Mouse (Mus musculus): ENCODE measurements around the gene Elmo3.

The Elmo3 gene

GRCm38 (mm10) chr8:105298351-105299252 lies 6.8 kb upstream of the Elmo3 start:
- DNase-seq (ENCODE audit: low spot score): no peak

GRCm38 (mm10) chr8:105299962-105300361 lies 5.4 kb upstream of the Elmo3 start:
- no peak for DNase-seq (ENCODE audit: low spot score)

- DNase-seq (ENCODE audit: low spot score): no peak
Measured at GRCm38 (mm10) chr8:105303396-105303795, 2.0 kb upstream of the Elmo3 start.

GRCm38 (mm10) chr8:105303874-105304273 lies 1.5 kb upstream of the Elmo3 start:
- no peak for DNase-seq (ENCODE audit: low spot score)

- DNase-seq (ENCODE audit: low spot score): no peak
Measured at GRCm38 (mm10) chr8:105304325-105305210, 833 bp upstream of the Elmo3 start.

GRCm38 (mm10) chr8:105306146-105306691 lies 818 bp downstream of the Elmo3 start:
- DNase-seq (ENCODE audit: low spot score): no peak

- DNase-seq (ENCODE audit: low spot score): no peak
Measured at GRCm38 (mm10) chr8:105307670-105308069, 2.3 kb downstream of the Elmo3 start.

- no peak for DNase-seq (ENCODE audit: low spot score)
Measured at GRCm38 (mm10) chr8:105308428-105308827, 3.0 kb downstream of the Elmo3 start.

GRCm38 (mm10) chr8:105309142-105309847 lies 3.9 kb downstream of the Elmo3 start:
- DNase-seq (ENCODE audit: low spot score): no peak

GRCm38 (mm10) chr8:105310118-105310517 lies 4.7 kb downstream of the Elmo3 start:
- no peak for DNase-seq (ENCODE audit: low spot score)

- no peak for DNase-seq (ENCODE audit: low spot score)
Measured at GRCm38 (mm10) chr8:105311718-105312117, 6.3 kb downstream of the Elmo3 start.

GRCm38 (mm10) chr8:105312891-105313481 lies 7.6 kb downstream of the Elmo3 start:
- no peak for DNase-seq (ENCODE audit: low spot score)

GRCm38 (mm10) chr8:105313622-105314402 lies 8.4 kb downstream of the Elmo3 start:
- no peak for DNase-seq (ENCODE audit: low spot score)

- DNase-seq (ENCODE audit: low spot score): no peak
Measured at GRCm38 (mm10) chr8:105315073-105315769, 9.8 kb downstream of the Elmo3 start.

GRCm38 (mm10) chr8:105317941-105318340 lies 12.5 kb downstream of the Elmo3 start:
- DNase-seq (ENCODE audit: low spot score): no peak

GRCm38 (mm10) chr8:105318662-105319190 lies 13.3 kb downstream of the Elmo3 start:
- DNase-seq (ENCODE audit: low spot score): no peak

GRCm38 (mm10) chr8:105323183-105323582 lies 17.8 kb downstream of the Elmo3 start:
- DNase-seq (ENCODE audit: low spot score): no peak

GRCm38 (mm10) chr8:105325641-105326093 lies 20.3 kb downstream of the Elmo3 start:
- DNase-seq (ENCODE audit: low spot score): no peak

- DNase-seq (ENCODE audit: low spot score): peak; percentile 97
Measured at GRCm38 (mm10) chr8:105326141-105326672, 20.8 kb downstream of the Elmo3 start, which contains the start of the genes Lrrc29 and Tmem208. Lrrc29 (minus strand) TSS chr8:105326278. Tmem208 (plus strand) TSS chr8:105326354.
